Mouse (Mus musculus) megakaryocyte, embryonic 14.5 days (primary cell): ENCODE data around the gene Hdgfl3. TPM values are rescaled to one million over a fixed set of nuclear protein-coding genes. Genes with fewer than 3 reads are reported as not detected.
A peak's percentile ranks its signal among the peaks of the same experiment; 100 is the strongest.

Experiments used
- H3K27me3 ChIP-seq: replicated peaks from 2 replicates; pipeline ENCODE3; 2012; ENCODE audit warnings: inconsistent platforms
- H3K36me3 ChIP-seq: replicated peaks from 2 replicates; pipeline ENCODE3; 2012; ENCODE audit warnings: low read length, inconsistent platforms, mixed read lengths
- H3K4me1 ChIP-seq: 2 replicates; pipeline ENCODE4 v1.6.1; 2012; ENCODE audit warnings: inconsistent platforms
- H3K4me3 ChIP-seq: replicated peaks from 2 replicates; pipeline ENCODE3; 2012; ENCODE audit warnings: moderate library complexity, mild to moderate bottlenecking, inconsistent platforms
- H3K9me3 ChIP-seq: 2 replicates; pipeline ENCODE4 v1.6.1; 2012; ENCODE audit warnings: inconsistent platforms
- FLI1 ChIP-seq: IDR thresholded peaks from 2 replicates; pipeline ENCODE4 v1.6.1; 2012; ENCODE audit warnings: low read length, inconsistent platforms, mixed read lengths
- GATA1 ChIP-seq: IDR thresholded peaks from 3 replicates; pipeline ENCODE4 v1.6.1; 2012; ENCODE audit warnings: mixed read lengths, low read length, inconsistent platforms, borderline replicate concordance
- polyA plus RNA-seq: library from polyadenylated mRNA; stranded (reverse); fragments of >175 nt; gene quantifications from 2 replicates; pipeline ENCODE4 v1.2.3, GENCODE M21; 2012; ENCODE audit warnings: low replicate concordance; ENCODE audit not compliant: insufficient read depth

The Hdgfl3 gene
- polyA plus RNA-seq, 1 experiment = not detected

GRCm38 (mm10) chr7:81954208-81954846, 20.1 kb upstream of the Hdgfl3 start:
- Histone ChIP-seq H3K4me3 (no peak overlapping the region), H3K27me3 (peaks cover 27% of the 10 kb centered on the region), H3K4me1 (no peaks in the 10 kb centered on the region), H3K36me3 (no peaks in the 10 kb centered on the region), H3K9me3 (no peaks in the 10 kb centered on the region)
- TF ChIP-seq FLI1 (no peak), GATA1 (no peak)

- no peaks in the 10 kb centered on the region for H3K9me3 ChIP-seq
- TF ChIP-seq FLI1 = no peak
- TF ChIP-seq GATA1 = no peak
- H3K4me3 ChIP-seq = no peak overlapping the region
- H3K4me1 ChIP-seq = no peaks in the 10 kb centered on the region
- no peaks in the 10 kb centered on the region for H3K36me3 ChIP-seq
- H3K27me3 ChIP-seq = peaks cover 18% of the 10 kb centered on the region
Observed at GRCm38 (mm10) chr7:81950499-81950898, 16.2 kb upstream of the Hdgfl3 start.

GRCm38 (mm10) chr7:81945398-81945797, 11.1 kb upstream of the Hdgfl3 start:
- TF ChIP-seq GATA1 (no peak), FLI1 (no peak)
- H3K27me3 ChIP-seq = peaks cover 12% of the 10 kb centered on the region
- H3K36me3 ChIP-seq = no peaks in the 10 kb centered on the region
- no peaks in the 10 kb centered on the region for H3K9me3 ChIP-seq
- no peak overlapping the region for H3K4me3 ChIP-seq
- no peaks in the 10 kb centered on the region for H3K4me1 ChIP-seq

- TF ChIP-seq FLI1 = no peak
- no peak for TF ChIP-seq GATA1
- Histone ChIP-seq H3K4me1 (peaks cover 13% of the 10 kb centered on the region), H3K27me3 (peaks cover 75% of the 10 kb centered on the region), H3K9me3 (peaks cover 13% of the 10 kb centered on the region), H3K36me3 (no peaks in the 10 kb centered on the region), H3K4me3 (no peak overlapping the region)
Observed at GRCm38 (mm10) chr7:81934806-81935205, 533 bp upstream of the Hdgfl3 start.

GRCm38 (mm10) chr7:81933601-81934266, 539 bp downstream of the Hdgfl3 start:
- Histone ChIP-seq H3K4me3 (peak overlapping the region; percentile 89), H3K9me3 (peaks cover 8% of the 10 kb centered on the region; the same call in 1 of the 2 replicates), H3K4me1 (peaks cover 13% of the 10 kb centered on the region), H3K36me3 (no peaks in the 10 kb centered on the region), H3K27me3 (peaks cover 74% of the 10 kb centered on the region)
- TF ChIP-seq GATA1 = no peak

- Histone ChIP-seq H3K4me3 (peak overlapping the region; percentile 89), H3K9me3 (peaks cover 7% of the 10 kb centered on the region; the same call in 1 of the 2 replicates), H3K27me3 (peaks cover 69% of the 10 kb centered on the region)
Observed at GRCm38 (mm10) chr7:81933061-81933600, 1.1 kb downstream of the Hdgfl3 start.

GRCm38 (mm10) chr7:81932521-81933045, 1.7 kb downstream of the Hdgfl3 start:
- H3K27me3 ChIP-seq = peaks cover 64% of the 10 kb centered on the region

More at GRCm38 (mm10) chr7:81933061-81933600, 1.1 kb downstream of the Hdgfl3 start:
- Histone ChIP-seq H3K4me1 (peaks cover 13% of the 10 kb centered on the region), H3K36me3 (no peaks in the 10 kb centered on the region)
- TF ChIP-seq GATA1 = no peak
- TF ChIP-seq FLI1 = no peak

GRCm38 (mm10) chr7:81928998-81929397, 5.3 kb downstream of the Hdgfl3 start:
- Histone ChIP-seq H3K27me3 (peaks cover 37% of the 10 kb centered on the region), H3K36me3 (no peaks in the 10 kb centered on the region), H3K4me3 (no peak overlapping the region), H3K4me1 (peaks cover 10% of the 10 kb centered on the region), H3K9me3 (peaks cover 4% of the 10 kb centered on the region; the same call in 1 of the 2 replicates)
- TF ChIP-seq FLI1 (no peak), GATA1 (no peak)

More at GRCm38 (mm10) chr7:81932521-81933045, 1.7 kb downstream of the Hdgfl3 start:
- Histone ChIP-seq H3K4me3 (no peak overlapping the region), H3K4me1 (peaks cover 13% of the 10 kb centered on the region), H3K36me3 (no peaks in the 10 kb centered on the region), H3K9me3 (peaks cover 7% of the 10 kb centered on the region; the same call in 1 of the 2 replicates)
- TF ChIP-seq GATA1 = no peak
- no peak for TF ChIP-seq FLI1

GRCm38 (mm10) chr7:81921379-81921952, 12.8 kb downstream of the Hdgfl3 start:
- Histone ChIP-seq H3K27me3 (peaks cover 6% of the 10 kb centered on the region), H3K4me3 (no peak overlapping the region), H3K4me1 (no peaks in the 10 kb centered on the region; the same call in 1 of the 2 replicates), H3K9me3 (no peaks in the 10 kb centered on the region), H3K36me3 (no peaks in the 10 kb centered on the region)
- TF ChIP-seq GATA1 (no peak), FLI1 (no peak)

GRCm38 (mm10) chr7:81920314-81920713, 14.0 kb downstream of the Hdgfl3 start:
- Histone ChIP-seq H3K4me3 (no peak overlapping the region), H3K36me3 (no peaks in the 10 kb centered on the region), H3K27me3 (peaks cover 6% of the 10 kb centered on the region), H3K4me1 (no peaks in the 10 kb centered on the region; the same call in 1 of the 2 replicates), H3K9me3 (no peaks in the 10 kb centered on the region)
- TF ChIP-seq FLI1 (no peak), GATA1 (no peak)
